Mouse (Mus musculus): ENCODE results near the gene Agap1. TPM values are rescaled to one million over a fixed set of nuclear protein-coding genes. Genes with fewer than 3 reads are reported as not detected.

The Agap1 gene
- total and polyA plus RNA-seq, 3 experiments, result 0.01 TPM; not detected in 2

GRCm38 (mm10) chr1:89697241-89697640, 242.6 kb downstream of the Agap1 start:
- no peaks in the 10 kb centered on the region for H3K9me3 ChIP-seq (replicated peaks; ENCODE audit: insufficient read depth, low read length)
- no peaks in the 10 kb centered on the region for H3K36me3 ChIP-seq (ENCODE audit: control insufficient read depth in 1 of 2, insufficient read depth in 2 of 2, low read length in 2 of 2)
- no peak overlapping the region for H3K9ac ChIP-seq (ENCODE audit: control insufficient read depth, low read depth, low read length, poor library complexity, severe bottlenecking)
- no peaks in the 10 kb centered on the region for H3K4me1 ChIP-seq (ENCODE audit: control insufficient read depth in 1 of 2, insufficient read depth in 2 of 2, low read length in 2 of 2)
- H3K79me2 ChIP-seq (ENCODE audit: control insufficient read depth, insufficient read depth, low read length, poor library complexity), result no peaks in the 10 kb centered on the region
- DNase-seq (ENCODE audit: low read depth, low spot score), result no peak
- TF ChIP-seq EP300 (IDR thresholded peaks at IDR 0.05; ENCODE audit: low read depth in 1 of 2, low read length in 2 of 2), result no peak
- no peak for TF ChIP-seq POLR2A (IDR thresholded peaks at IDR 0.05; ENCODE audit: control insufficient read depth in 1 of 2, insufficient read depth in 1 of 2, low read depth in 1 of 2, low read length in 2 of 2, poor library complexity in 1 of 2)
- TF ChIP-seq GATA1 (IDR thresholded peaks at IDR 0.05; ENCODE audit: low read depth, low read length), result no peak
- no peak for TF ChIP-seq USF1 (IDR thresholded peaks at IDR 0.05; ENCODE audit: low read depth, low read length)
- TF ChIP-seq HCFC1 (IDR thresholded peaks at IDR 0.05; ENCODE audit: low read depth, low read length), result no peak
- no peak for TF ChIP-seq JUND (IDR thresholded peaks at IDR 0.05; ENCODE audit: low read depth, low read length)
- TF ChIP-seq UBTF (IDR thresholded peaks at IDR 0.05; ENCODE audit: borderline replicate concordance, insufficient read depth, low read depth, low read length), result no peak
- no peak for TF ChIP-seq MYB (IDR thresholded peaks at IDR 0.05; ENCODE audit: low read depth, low read length)
- no peak for TF ChIP-seq CHD1 (IDR thresholded peaks at IDR 0.05; ENCODE audit: low read depth, low read length)
- no peak overlapping the region for H3K27ac ChIP-seq (ENCODE audit: control insufficient read depth, low read depth, low read length)
- no peak overlapping the region for H3K4me3 ChIP-seq (ENCODE audit: control insufficient read depth in 1 of 2, insufficient read depth in 1 of 2, low read depth in 2 of 2, low read length in 2 of 2)
- no peaks in the 10 kb centered on the region for H3K27me3 ChIP-seq (ENCODE audit: control insufficient read depth in 1 of 2, insufficient read depth in 2 of 2, low read length in 2 of 2)

DNA sequence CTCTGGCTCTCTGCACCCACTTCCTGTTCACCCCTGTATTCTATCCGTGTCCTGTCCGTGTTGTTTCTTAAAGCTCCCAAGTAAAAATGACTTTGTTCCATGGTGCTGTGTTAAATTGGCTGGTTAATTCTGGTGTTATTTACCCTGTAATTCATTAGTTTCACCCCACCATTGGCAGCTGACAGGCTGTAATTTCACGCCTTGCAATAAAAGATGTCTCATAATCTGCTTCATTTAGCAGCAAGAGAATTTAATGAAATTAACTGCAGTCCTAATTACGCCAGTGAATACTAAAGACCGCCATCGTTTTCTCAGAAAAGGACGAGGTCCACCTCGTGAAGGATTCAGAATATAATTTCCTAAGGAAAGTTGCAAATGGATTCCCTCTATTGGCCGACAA, 245.6 kb downstream of the Agap1 start:
- no peaks in the 10 kb centered on the region for H3K79me2 ChIP-seq (ENCODE audit: control insufficient read depth, insufficient read depth, low read length, poor library complexity)
- no peaks in the 10 kb centered on the region for H3K27me3 ChIP-seq (ENCODE audit: control insufficient read depth in 1 of 2, insufficient read depth in 2 of 2, low read length in 2 of 2)
- no peak overlapping the region for H3K4me3 ChIP-seq (ENCODE audit: control insufficient read depth in 1 of 2, insufficient read depth in 1 of 2, low read depth in 2 of 2, low read length in 2 of 2)
- H3K36me3 ChIP-seq (ENCODE audit: control insufficient read depth in 1 of 2, insufficient read depth in 2 of 2, low read length in 2 of 2), result no peaks in the 10 kb centered on the region
- no peak overlapping the region for H3K27ac ChIP-seq (ENCODE audit: control insufficient read depth, low read depth, low read length)
- TF ChIP-seq MEF2A (IDR thresholded peaks at IDR 0.05; ENCODE audit: extremely low read depth, insufficient replicate concordance, low read depth, low read length, poor library complexity, severe bottlenecking), result no peak
- no peak for TF ChIP-seq SIN3A (IDR thresholded peaks at IDR 0.05; ENCODE audit: low read length)
- TF ChIP-seq SMC3 (IDR thresholded peaks at IDR 0.05; ENCODE audit: low read depth, low read length), result no peak
- TF ChIP-seq MYC (IDR thresholded peaks at IDR 0.05; ENCODE audit: low read depth, low read length), result no peak
- no peak for TF ChIP-seq NELFE (IDR thresholded peaks at IDR 0.05; ENCODE audit: low read depth, low read length)
- no peak for TF ChIP-seq CTCF (IDR thresholded peaks at IDR 0.05 in 2 of 3, conservative IDR thresholded peaks at IDR 0.05 in 1 of 3; ENCODE audit: control insufficient read depth in 1 of 3, insufficient read depth in 1 of 3, low read depth in 2 of 3, low read length in 3 of 3, poor library complexity in 1 of 3, severe bottlenecking in 1 of 3)
- TF ChIP-seq USF2 (IDR thresholded peaks at IDR 0.05; ENCODE audit: borderline replicate concordance in 1 of 2, insufficient read depth in 1 of 2, low read depth in 1 of 2, low read length in 2 of 2), result no peak
- TF ChIP-seq ETS1 (IDR thresholded peaks at IDR 0.05; ENCODE audit: low read depth, low read length), result no peak
- H3K9me3 ChIP-seq (replicated peaks; ENCODE audit: insufficient read depth, low read length), result no peaks in the 10 kb centered on the region
- no peak overlapping the region for H3K9ac ChIP-seq (ENCODE audit: control insufficient read depth, low read depth, low read length, poor library complexity, severe bottlenecking)
- no peak for DNase-seq (ENCODE audit: low read depth, low spot score)
- no peaks in the 10 kb centered on the region for H3K4me1 ChIP-seq (ENCODE audit: control insufficient read depth in 1 of 2, insufficient read depth in 2 of 2, low read length in 2 of 2)

Data from MEL (cell line).